Mouse (Mus musculus) large intestine, adult 2 months (tissue): Measurements from ENCODE around the gene Sp100. TPM values are rescaled to one million over a fixed set of nuclear protein-coding genes. Genes with fewer than 3 reads are reported as not detected.

Experiments used
- DNase-seq: peaks from one replicate; pipeline ENCODE4 v3.0.0-alpha.2; 2012; ENCODE audit warnings: low read depth, low spot score
- WGBS: fragments of 180-500 bp; shearing (Covaris S2); methylation state at CpG from one replicate; pipeline ENCODE4 v1.1.7; 2018; 5-methylcytosine and 5-hydroxymethylcytosine counted together
- polyA plus RNA-seq: library from polyadenylated mRNA; depleted of rRNA; stranded (reverse); fragments of >200 nt; gene quantifications from 2 replicates; pipeline ENCODE4 v1.2.3, GENCODE M21; 2012

The Sp100 gene
- polyA plus RNA-seq, 1 experiment, result 6.4 TPM

- WGBS, result 71% methylated on average over 3 of the region's 3 CpGs
- no peak for DNase-seq
These were observed 45.9 kb downstream of the Sp100 start for GRCm38 (mm10) chr1:85695646-85696045.

DNA sequence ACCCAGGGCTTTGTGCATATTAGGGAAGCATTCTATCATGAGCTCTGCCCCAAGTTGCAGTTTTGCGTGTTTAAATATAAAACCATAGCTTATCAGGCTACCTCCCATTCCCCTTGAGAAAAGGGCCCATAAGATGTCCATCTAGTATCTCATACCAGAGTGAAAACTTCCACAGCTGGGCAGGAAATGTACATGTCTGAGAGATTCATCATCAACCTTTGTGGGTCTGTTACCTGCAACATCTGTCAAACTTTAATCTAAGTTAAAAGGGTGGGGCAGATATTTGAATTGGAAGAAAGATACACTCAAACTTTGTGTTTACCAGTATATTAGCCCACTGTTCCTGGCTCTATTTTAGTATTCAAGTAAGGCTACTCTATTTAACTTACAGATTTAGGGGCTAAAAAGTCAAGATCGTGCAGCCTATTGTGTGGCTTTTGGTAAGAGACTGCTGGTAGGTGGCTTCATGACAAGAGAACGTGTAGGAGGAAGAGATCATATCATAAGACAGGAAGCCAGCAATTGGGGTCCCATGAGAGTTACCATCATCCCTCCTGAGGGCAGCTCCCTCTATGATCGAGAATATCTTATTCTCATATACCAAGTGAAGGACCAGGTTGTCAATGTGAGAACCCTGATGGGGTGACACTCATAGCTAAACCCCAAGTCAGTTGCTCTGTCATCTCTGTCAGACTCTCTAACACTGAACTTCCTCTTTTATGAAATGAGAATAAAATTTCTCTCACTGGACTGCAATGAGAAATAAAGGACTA lies 48.1 kb downstream of the Sp100 start:
- WGBS, result 79% methylated on average over 4 of the region's 4 CpGs
- no peak for DNase-seq

- 64% methylated on average over 4 of the region's 4 CpGs for WGBS
- DNase-seq, result no peak
These were observed 52.7 kb downstream of the Sp100 start for GRCm38 (mm10) chr1:85702531-85702930.

DNA sequence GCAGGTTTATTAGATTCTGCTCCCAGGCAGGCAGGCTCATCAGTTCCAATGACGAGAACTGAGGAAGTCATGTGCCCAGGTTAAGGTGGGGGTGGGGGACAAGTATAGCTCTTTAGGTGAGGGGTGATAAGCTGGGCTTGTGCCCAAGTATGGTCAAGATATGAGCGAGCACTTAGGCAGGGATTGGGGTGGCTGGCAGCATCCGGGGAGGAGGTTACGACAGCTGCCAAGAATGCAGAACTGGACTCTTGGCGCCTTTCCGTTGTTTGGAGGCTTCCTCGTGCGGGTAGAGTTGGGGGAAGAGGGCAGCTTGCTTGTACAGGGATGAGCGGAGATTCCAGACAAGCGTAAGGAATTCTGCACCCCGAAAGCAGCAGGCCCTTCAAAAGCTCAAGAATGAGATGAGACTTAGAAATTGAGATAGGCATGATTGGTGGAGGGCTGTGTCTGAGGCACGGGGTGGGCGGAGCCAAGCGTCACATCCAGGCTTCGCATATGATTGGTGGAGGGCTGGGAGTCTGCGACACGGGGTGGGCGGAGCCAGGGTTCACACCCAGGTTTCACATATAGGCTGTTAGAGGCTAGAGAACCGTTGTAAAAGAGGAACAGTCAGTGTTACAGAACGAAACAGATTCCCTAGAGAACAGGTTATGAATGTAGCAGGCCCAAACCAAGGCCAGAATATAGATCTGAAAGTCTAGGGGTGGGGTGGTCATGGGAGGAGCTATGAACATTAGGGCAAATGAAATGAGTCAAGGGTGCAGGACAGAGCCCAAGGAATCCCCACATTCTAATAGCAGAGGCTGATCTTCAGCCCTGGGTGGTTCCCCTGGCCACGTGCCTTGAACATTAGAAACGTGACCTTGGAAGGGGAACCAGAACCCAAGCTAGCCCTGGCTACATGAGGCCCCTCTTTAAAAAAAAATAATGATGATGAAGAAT lies 53.7 kb downstream of the Sp100 start:
- WGBS, result 19% methylated on average over 22 of the region's 22 CpGs

GRCm38 (mm10) chr1:85705552-85705951 lies 55.8 kb downstream of the Sp100 start:
- 95% methylated on average over 1 of the region's 1 CpGs for WGBS
- no peak for DNase-seq

More for the DNA sequence above, 53.7 kb downstream of the Sp100 start:
- DNase-seq, result peak; percentile 61

- DNase-seq, result no peak
- WGBS, result 57% methylated on average over 2 of the region's 2 CpGs
These were observed 57.0 kb downstream of the Sp100 start for GRCm38 (mm10) chr1:85706754-85707153.

- no peak for DNase-seq
These were observed 64.7 kb downstream of the Sp100 start for GRCm38 (mm10) chr1:85714501-85714900.

GRCm38 (mm10) chr1:85716447-85717027 lies 66.7 kb downstream of the Sp100 start:
- WGBS, result 68% methylated on average over 7 of the region's 7 CpGs
- no peak for DNase-seq

GRCm38 (mm10) chr1:85719049-85719448 lies 69.3 kb downstream of the Sp100 start:
- WGBS, result 73% methylated on average over 4 of the region's 4 CpGs

GRCm38 (mm10) chr1:85720220-85720893 lies 70.6 kb downstream of the Sp100 start:
- DNase-seq, result no peak
- 64% methylated on average over 10 of the region's 10 CpGs for WGBS

More at GRCm38 (mm10) chr1:85719049-85719448, 69.3 kb downstream of the Sp100 start:
- no peak for DNase-seq

DNA sequence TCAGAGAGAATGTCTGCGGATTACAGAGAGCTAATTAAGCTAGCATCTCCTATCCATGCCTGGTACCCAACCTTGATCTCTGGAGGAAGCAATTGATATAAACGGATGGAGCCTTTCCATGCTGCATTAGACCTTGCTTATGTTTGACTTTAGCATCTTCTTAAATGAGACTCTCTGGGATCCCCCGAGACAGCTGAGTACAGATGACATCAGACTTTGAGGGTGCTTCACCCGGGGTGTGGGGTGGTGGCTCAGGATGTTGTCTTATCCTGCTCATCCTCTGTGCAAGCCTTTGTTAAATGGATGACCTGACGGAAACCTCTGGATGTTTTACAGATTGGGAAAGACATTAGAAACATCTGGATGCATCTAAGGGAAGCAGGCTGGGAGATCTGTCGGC lies 80.7 kb downstream of the Sp100 start:
- 85% methylated on average over 6 of the region's 6 CpGs for WGBS
- DNase-seq, result no peak

DNA sequence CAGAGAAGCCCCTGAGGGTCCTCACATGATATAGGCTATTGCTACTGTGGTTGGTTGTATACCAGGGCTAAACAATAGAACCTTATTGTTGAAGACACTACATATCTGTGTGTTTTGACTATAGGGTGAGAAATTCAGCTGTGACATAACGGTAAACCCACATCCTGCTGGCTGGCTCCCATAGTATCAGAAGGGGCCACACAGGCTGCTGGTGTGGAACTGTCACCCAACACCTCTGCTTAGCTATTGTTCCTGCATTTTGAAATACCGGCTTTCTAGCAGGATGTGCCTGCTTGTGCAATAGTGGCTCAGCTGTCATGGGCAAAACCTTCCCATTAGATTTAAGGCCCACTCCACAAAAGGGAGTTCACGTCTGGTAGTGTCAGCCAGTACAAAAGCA lies 82.8 kb downstream of the Sp100 start:
- DNase-seq, result no peak
- 87% methylated on average over 3 of the region's 3 CpGs for WGBS

DNA sequence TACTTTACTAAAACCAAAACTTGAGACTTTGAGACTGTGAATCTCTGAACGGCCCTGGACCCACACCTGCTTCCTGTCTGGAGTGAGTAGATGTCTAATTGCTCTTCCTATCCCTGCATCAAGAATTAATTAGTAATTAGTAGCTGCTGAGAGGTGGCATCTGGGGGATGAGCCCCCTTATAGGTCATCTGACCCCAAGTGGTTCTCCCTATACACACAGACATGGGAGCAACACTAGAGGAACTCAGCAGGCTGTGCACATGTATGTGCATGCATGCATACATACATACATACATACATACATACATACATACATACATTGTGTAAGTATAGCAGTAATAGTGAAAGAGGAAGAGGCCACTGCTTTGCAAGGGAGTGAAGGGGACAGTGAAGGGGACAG lies 84.7 kb downstream of the Sp100 start:
- 93% methylated on average over 1 of the region's 1 CpGs for WGBS
- DNase-seq, result no peak

GRCm38 (mm10) chr1:85735463-85736123 lies 85.8 kb downstream of the Sp100 start:
- 56% methylated on average over 13 of the region's 13 CpGs for WGBS
- no peak for DNase-seq

- 14% methylated on average over 18 of the region's 18 CpGs for WGBS
- DNase-seq, result peak; percentile 84
These were observed 86.8 kb downstream of the Sp100 start for GRCm38 (mm10) chr1:85736355-85737184.

DNA sequence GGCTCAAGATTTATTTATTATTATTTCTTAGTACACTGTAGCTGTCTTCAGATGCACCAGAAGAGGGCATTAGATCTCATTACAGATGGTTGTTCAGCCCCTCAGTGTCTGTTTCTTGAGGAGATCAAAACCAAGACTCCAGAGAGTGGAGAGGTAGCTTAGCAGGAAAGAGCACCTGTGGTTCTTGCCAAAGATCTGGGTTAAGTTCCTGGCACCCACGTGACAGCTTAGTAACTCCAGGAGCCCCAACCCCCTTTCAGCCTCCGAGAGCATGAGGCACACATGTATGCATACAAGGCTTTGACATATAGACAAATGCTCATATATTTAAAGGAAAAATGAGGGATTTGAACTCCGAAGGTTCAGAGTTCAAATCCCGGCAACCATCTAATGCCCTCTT lies 89.2 kb downstream of the Sp100 start:
- WGBS, result 94% methylated on average over 4 of the region's 4 CpGs
- no peak for DNase-seq

- DNase-seq, result no peak
These were observed 90.0 kb downstream of the Sp100 start for GRCm38 (mm10) chr1:85739819-85740218.

DNA sequence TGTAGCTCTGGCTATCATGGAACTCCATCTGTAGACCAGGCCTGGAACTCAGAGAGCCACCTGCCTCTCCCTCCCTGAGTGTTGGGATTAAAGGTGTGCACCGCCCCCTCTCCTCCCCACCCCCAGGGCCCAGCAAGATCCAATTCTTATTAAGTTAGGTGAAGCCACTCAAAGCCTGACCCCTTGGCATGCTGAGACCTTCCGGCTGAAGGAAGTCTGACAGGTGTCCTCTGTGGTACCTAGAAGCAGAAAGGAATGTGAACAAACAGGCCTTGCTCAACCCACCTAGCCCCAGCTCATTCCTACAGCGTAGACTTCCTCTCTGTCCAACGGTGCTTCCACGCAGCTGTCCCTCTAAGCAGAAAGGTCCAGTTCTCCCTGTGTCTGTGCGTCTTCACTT lies 91.1 kb downstream of the Sp100 start:
- DNase-seq, result no peak
- WGBS, result 69% methylated on average over 6 of the region's 6 CpGs
